Mouse (Mus musculus) lung, adult 2 months (tissue): ENCODE measurements around the gene Stxbp3. TPM values are rescaled to one million over a fixed set of nuclear protein-coding genes. Genes with fewer than 3 reads are reported as not detected.
A peak's percentile ranks its signal among the peaks of the same experiment; 100 is the strongest.
"Not testable (repeated sequence)": the region's sequence is repeated elsewhere in the genome, so short reads cannot be mapped to it uniquely, and the experiment has no call there.

Source experiments
- DNase-seq: peaks from one replicate; pipeline ENCODE4 v3.0.0; 2022
- H3K4me1 ChIP-seq: fragments of 200-500 bp; 2 replicates; pipeline ENCODE4 v1.6.1; 2011; ENCODE audit warnings: low read length; ENCODE audit not compliant: control insufficient read depth, insufficient read depth
- H3K4me3 ChIP-seq: fragments of 200-500 bp; replicated peaks from 2 replicates; pipeline ENCODE3; 2011; ENCODE audit warnings: low read depth, mild to moderate bottlenecking, control low read depth, low read length; ENCODE audit errors: extremely low read depth
- CTCF ChIP-seq: fragments of 200-500 bp; IDR thresholded peaks from 2 replicates; pipeline ENCODE4 v1.5.1; 2011; ENCODE audit warnings: mild to moderate bottlenecking, low read length, control low read depth; ENCODE audit not compliant: insufficient read depth
- POLR2A ChIP-seq: fragments of 200-500 bp; IDR thresholded peaks from 2 replicates; pipeline ENCODE4 v1.6.1; 2011; ENCODE audit warnings: low read depth, mild to moderate bottlenecking, control low read depth, low read length, borderline replicate concordance; ENCODE audit errors: extremely low read depth
- WGBS: fragments of 180-500 bp; shearing (Covaris S2); methylation state at CpG from one replicate; pipeline ENCODE4 v1.1.7; 2018; 5-methylcytosine and 5-hydroxymethylcytosine counted together
- polyA plus RNA-seq: library from polyadenylated mRNA; depleted of rRNA; stranded (reverse); fragments of >200 nt; gene quantifications from 2 replicates; pipeline ENCODE4 v1.2.3, GENCODE M21; 2012

Gene Stxbp3
- polyA plus RNA-seq, 1 experiment, result 14.6 TPM

GRCm38 (mm10) chr3:108880544-108881507 lies 40.5 kb upstream of the Stxbp3 start:
- no peak for TF ChIP-seq CTCF
- no peak for TF ChIP-seq POLR2A
- Histone ChIP-seq H3K4me1 (peaks cover 6% of the 10 kb centered on the region; the same call in 1 of the 2 replicates), H3K4me3 (peak overlapping the region; percentile 33)
- WGBS, result 39% methylated on average over 28 of the region's 28 CpGs
- DNase-seq, result peak; percentile 53

- TF ChIP-seq CTCF (no peak), POLR2A (no peak)
- Histone ChIP-seq H3K4me3 (no peak overlapping the region), H3K4me1 (peaks cover 6% of the 10 kb centered on the region; the same call in 1 of the 2 replicates)
- DNase-seq, result no peak
- 41% methylated on average over 5 of the region's 5 CpGs for WGBS
Observed at GRCm38 (mm10) chr3:108879836-108880435, 39.6 kb upstream of the Stxbp3 start.

- no peak overlapping the region for H3K4me3 ChIP-seq
Observed at GRCm38 (mm10) chr3:108879129-108879528, 38.8 kb upstream of the Stxbp3 start.

GRCm38 (mm10) chr3:108870631-108871030 lies 30.3 kb upstream of the Stxbp3 start:
- TF ChIP-seq CTCF (no peak), POLR2A (no peak)
- H3K4me1 ChIP-seq, result no peaks in the 10 kb centered on the region
- no peak for DNase-seq
- WGBS, result 79% methylated on average over 6 of the region's 6 CpGs
- no peak overlapping the region for H3K4me3 ChIP-seq

More at GRCm38 (mm10) chr3:108879129-108879528, 38.8 kb upstream of the Stxbp3 start:
- H3K4me1 ChIP-seq, result peaks cover 6% of the 10 kb centered on the region; the same call in 1 of the 2 replicates
- TF ChIP-seq POLR2A (no peak), CTCF (no peak)
- 76% methylated on average over 2 of the region's 2 CpGs for WGBS
- no peak for DNase-seq

GRCm38 (mm10) chr3:108867449-108867848 lies 27.1 kb upstream of the Stxbp3 start:
- no peak for TF ChIP-seq CTCF
- no peak for TF ChIP-seq POLR2A
- Histone ChIP-seq H3K4me1 (no peaks in the 10 kb centered on the region), H3K4me3 (no peak overlapping the region)
- WGBS, result 92% methylated on average over 3 of the region's 3 CpGs
- DNase-seq, result no peak

- TF ChIP-seq POLR2A (no peak), CTCF (no peak)
- 85% methylated on average over 3 of the region's 3 CpGs for WGBS
- DNase-seq, result no peak
Observed at GRCm38 (mm10) chr3:108865676-108866075, 25.4 kb upstream of the Stxbp3 start.

GRCm38 (mm10) chr3:108865129-108865528 lies 24.8 kb upstream of the Stxbp3 start:
- Histone ChIP-seq H3K4me3 (no peak overlapping the region), H3K4me1 (no peaks in the 10 kb centered on the region)
- DNase-seq, result no peak
- 24% methylated on average over 3 of the region's 3 CpGs for WGBS
- TF ChIP-seq CTCF (no peak), POLR2A (no peak)

More at GRCm38 (mm10) chr3:108865676-108866075, 25.4 kb upstream of the Stxbp3 start:
- Histone ChIP-seq H3K4me1 (no peaks in the 10 kb centered on the region), H3K4me3 (no peak overlapping the region)

GRCm38 (mm10) chr3:108863091-108863490 lies 22.8 kb upstream of the Stxbp3 start:
- no peaks in the 10 kb centered on the region for H3K4me1 ChIP-seq
- H3K4me3 ChIP-seq, result no peak overlapping the region
- TF ChIP-seq CTCF, result no peak
- WGBS, result 74% methylated on average over 10 of the region's 10 CpGs
- DNase-seq, result no peak

- H3K4me1 ChIP-seq, DNase-seq, H3K4me3 ChIP-seq: not testable (repeated sequence)
- 77% methylated on average over 4 of the region's 4 CpGs for WGBS
Observed at GRCm38 (mm10) chr3:108862282-108862681, 22.0 kb upstream of the Stxbp3 start.
